Mouse (Mus musculus): ENCODE measurements at regions not wholly inside any gene's neighbourhood (a gene's known extent, or its start where the extent isn't known, plus 50 kb on each side); places are given as distances from the start of the nearest gene placed in this dataset.

DNA sequence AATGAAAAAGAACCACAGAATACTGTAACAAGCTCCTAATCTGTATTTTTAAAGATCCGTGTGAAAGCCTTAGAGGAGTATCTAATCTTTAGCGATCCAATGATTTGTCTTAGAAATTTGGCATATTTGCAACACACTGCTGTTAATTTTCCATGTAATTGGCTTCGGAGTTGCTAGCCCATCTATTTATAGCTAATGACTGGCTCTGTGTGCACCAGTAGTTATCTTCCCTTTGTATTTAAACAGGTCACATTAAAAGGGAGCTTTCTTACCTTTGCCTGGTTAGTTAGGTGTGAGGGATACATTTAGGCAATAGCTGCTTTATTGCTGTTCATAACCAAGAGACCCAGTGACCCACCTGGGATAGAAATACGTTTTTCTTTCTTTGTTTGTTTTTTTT is 256.3 kb upstream of the Mme start:
- in situ Hi-C loops (cut with MboI, MseI), result no loop called here

DNA sequence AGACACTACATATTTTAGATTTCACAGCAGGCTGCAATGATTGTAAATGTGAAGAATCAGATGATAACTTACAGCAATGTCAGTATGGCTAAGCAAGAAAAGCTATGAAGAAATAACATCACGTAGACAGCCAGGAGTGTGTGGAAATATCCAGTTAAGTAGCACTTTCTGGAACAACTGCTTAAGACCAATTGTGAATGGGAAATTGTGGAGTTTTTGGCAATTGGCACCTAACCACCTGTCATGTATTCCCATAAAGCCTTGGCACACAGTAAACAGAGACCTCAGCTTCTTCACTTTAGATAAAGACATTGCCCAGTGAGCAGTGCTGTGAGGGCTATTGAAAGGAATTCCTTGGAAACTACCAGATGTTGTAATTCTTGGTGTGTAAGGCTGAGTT is 264.4 kb upstream of the Mme start:
- in situ Hi-C loops (cut with MboI, MseI), result no loop called here

DNA sequence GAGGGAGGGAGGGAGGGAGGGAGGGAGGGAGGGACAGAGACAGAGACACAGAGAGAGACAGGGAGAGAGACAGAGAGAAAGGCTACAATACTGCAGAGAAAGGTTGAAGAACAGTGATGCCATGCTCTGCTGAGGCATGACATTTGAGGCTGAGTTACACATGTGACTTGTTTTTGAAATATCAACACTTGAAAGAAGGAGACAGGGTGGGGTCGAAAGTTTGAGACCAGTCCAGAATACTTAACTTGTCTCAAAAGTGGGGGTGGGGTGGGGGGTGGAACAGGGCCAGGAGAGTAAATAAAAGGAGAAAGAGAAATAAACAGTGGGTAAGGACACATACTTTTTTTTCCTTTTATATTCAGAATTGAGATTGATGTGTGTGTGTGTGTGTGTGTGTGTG is 278.1 kb upstream of the Mme start:
- in situ Hi-C loops (cut with MboI, MseI), result no loop called here

DNA sequence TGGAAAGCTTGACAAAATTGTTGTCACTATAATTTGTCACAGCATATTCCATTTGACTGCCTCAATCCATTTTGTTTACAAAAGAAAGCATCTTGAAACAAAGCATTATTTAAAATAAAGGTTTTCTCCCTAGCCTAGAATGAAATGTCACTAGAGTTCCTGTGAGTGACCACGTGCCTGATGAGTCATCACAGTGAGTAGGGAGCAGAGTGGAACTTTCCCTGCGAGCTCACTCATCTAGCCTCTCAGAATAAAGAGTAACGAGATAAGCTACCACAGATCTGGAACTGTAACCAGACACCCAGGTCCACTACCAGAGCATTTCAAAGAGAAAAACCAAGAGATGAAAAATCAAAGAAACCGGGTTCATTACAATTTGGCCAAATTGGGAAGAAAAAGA is 278.7 kb upstream of the Mme start:
- in situ Hi-C loops (cut with MboI, MseI), result no loop called here

DNA sequence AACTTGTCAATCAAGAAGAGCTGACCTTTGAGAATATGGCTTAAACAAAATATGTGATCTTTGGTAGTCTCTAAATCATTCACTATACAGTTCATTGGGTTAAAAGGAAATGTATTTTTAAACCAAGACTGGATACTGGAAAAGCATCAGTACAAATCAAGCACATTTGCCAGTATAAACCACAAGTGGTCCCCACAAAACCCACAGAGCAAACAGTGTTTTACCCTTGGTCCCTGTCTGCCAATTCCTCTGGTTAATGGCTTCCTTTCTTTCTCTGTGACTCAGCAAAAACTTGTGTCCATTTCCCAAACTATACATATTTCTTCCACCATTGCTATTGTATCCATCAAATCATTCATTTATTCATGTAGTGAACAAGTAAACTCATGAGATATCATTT is 296.0 kb upstream of the Mme start:
- in situ Hi-C loops (cut with MboI, MseI), result no loop called here

- in situ Hi-C loops (cut with MboI, MseI), result no loop called here
Measured at GRCm38 (mm10) chr3:62938601-62939000, 302.7 kb upstream of the Mme start.

DNA sequence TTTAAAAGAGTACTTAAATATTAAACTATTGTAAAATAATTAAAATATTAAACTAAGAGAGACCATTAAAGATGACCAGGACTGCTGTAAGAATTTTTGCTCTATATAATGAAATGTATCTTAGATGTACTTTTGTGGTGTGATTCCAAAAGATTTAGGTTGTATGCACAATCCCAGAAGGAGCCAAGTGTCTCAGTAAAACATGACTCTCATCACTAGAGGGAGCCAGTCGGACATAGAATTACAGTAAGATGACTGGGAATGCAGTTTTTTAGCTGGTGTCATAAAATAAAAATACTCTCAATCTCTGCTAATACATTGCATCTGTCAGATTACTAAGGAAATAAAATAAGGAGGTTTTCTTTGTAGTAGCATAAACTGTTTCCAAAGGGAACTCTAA is 316.9 kb upstream of the Mme start:
- in situ Hi-C loops (cut with MboI, MseI), result no loop called here

DNA sequence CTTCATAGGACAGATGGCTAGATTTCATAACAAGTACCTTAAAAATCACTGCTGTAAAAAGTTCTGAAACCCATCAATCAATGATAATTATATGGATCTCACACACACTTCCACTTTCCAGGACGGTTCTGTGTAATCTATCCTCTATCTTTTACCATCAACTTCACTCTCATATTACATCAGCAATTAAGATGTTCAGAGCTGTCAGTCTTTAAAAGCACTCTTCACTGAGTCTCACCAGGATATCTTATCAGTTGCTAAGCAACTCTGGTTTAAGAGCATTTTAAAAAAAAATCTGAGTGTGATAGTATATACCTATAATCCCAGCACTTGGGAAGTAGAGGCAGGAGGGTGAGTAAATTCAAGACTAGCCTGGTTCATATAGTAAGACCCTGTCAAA is 312.0 kb upstream of the Gpr149 start:
- in situ Hi-C loops (cut with MboI, MseI), result no loop called here

DNA sequence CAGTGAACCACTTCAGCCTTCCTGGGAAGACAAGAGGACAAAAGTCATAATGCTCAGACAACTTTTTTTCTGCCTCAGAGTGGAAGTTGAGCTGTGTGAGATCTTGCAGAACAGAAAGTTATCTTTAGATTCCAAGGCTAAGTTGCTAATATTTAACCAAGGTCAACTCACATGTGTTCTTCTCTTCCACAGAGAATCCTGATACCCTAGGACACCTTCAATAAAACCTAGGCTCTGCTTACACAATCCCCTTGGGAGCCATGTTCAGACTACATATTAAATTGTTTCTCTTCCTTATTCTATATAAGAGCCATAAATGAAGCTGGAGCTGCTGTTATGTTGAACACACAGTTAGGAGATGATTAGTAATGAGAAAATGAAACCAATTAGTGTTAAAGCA is 280.2 kb upstream of the Gpr149 start:
- in situ Hi-C loops (cut with MboI, MseI), result no loop called here

- in situ Hi-C loops (cut with MboI, MseI), result no loop called here
Measured at GRCm38 (mm10) chr3:62882310-62883073, 277.6 kb upstream of the Gpr149 start.

GRCm38 (mm10) chr3:62860731-62861130 is 255.8 kb upstream of the Gpr149 start:
- in situ Hi-C loops (cut with MboI, MseI), result loop anchor here (25.0 kb wide), 1 partner anchor 473 kb away; no protein-coding TSS in a partner anchor

GRCm38 (mm10) chr3:62835695-62836476 is 230.9 kb upstream of the Gpr149 start:
- in situ Hi-C loops (cut with MboI, MseI), result no loop called here

DNA sequence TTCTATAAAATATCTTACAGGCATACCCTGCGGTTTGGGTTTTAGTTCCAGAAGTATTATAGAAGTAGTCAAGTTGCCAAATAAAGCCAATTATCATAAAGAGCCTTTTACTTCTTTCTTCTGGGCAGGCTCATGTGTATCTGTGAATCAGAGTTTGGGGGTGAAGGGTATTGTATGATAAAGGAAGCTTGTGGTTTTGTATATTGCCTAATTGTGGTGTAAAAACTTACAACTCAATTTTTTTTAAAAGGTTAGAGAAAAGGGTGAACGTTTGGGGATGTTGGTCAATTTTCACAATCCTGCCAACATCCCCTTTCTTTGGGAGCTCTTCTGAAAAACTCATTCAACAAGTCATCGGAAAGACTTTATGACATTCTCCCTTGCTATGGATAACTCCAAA is 219.0 kb upstream of the Gpr149 start:
- in situ Hi-C loops (cut with MboI, MseI), result no loop called here

GRCm38 (mm10) chr3:62801044-62801443 is 196.1 kb upstream of the Gpr149 start:
- in situ Hi-C loops (cut with MboI, MseI), result no loop called here

DNA sequence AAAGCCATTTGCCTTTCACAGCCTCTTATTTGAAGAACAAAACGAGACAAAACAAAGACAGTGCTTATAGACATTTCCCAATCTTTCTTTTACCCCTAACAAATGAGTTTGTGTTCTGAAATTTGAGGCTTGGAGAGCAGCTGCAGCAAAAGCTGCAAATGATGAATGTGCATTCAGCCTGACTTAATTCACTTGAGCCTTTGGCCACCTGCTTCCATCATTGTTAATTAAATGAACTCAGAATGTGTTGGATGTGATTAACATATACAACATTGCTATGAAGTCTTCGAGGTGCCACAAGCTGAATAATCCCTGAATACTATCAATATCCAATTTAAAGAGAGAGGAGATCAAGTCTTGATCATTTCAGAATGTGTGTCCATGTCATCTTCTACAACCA is 181.3 kb upstream of the Gpr149 start:
- in situ Hi-C loops (cut with MboI, MseI), result no loop called here

All from T-helper 2 cell (primary cell).